Mouse (Mus musculus): Measurements from ENCODE around the gene Slu7.

GRCm38 (mm10) chr11:43387004-43387880 lies 46.3 kb upstream of the Slu7 start:
- no peak for TF ChIP-seq POLR2A (IDR thresholded peaks at IDR 0.05; ENCODE audit: control insufficient read depth, low read depth, low read length)
- no peak for TF ChIP-seq CTCF (IDR thresholded peaks at IDR 0.05; ENCODE audit: control insufficient read depth, insufficient read depth, insufficient replicate concordance, low read depth, low read length)
